10 mouse cellular contexts compared by ENCODE assay signal in genomic region chr6:128993221-128993620, GRCm38 (mm10). TPM values are rescaled to one million over a fixed set of nuclear protein-coding genes. Genes with fewer than 3 reads are reported as not detected.
DNase-seq lines count a peak whose midpoint lies in the region; ATAC-seq and TF ChIP-seq lines count a peak whose summit lies in the region.
"Had no signal": no experiment of that assay in that cellular context is flagged by ENCODE, and none has a peak within 500 bp of the region (broad histone marks: within the 10 kb centered on the region; RNA-seq: fewer than 3 reads in every experiment).

No protein-coding gene starts in this region.

- no peak overlapping the region for H3K4me3 ChIP-seq in heart, adult 2 months
- peak overlapping the region; percentile 14 for H3K4me3 ChIP-seq in spleen, adult 2 months (ENCODE audit: extremely low read depth, insufficient read depth, insufficient read length)
- H3K4me3 ChIP-seq in limb, embryonic 12.5 days (replicated peaks) = no peak overlapping the region
- no peak overlapping the region for H3K4me3 ChIP-seq in liver, postnatal 0 days (ENCODE audit: low read depth, low read length)

- no peaks in the 10 kb centered on the region for H3K27me3 ChIP-seq in heart, adult 2 months (ENCODE audit: control insufficient read depth, insufficient read depth, low read length)
- no peaks in the 10 kb centered on the region for H3K27me3 ChIP-seq in spleen, adult 2 months (ENCODE audit: control insufficient read depth, insufficient read depth, low read length)
- no peaks in the 10 kb centered on the region for H3K27me3 ChIP-seq in limb, embryonic 12.5 days
- no peaks in the 10 kb centered on the region for H3K27me3 ChIP-seq in liver, postnatal 0 days (ENCODE audit: insufficient read depth, low read length)

- H3K27ac ChIP-seq in heart, adult 2 months = peak overlapping the region; percentile 31; the same call in 1 of the 2 replicates
- H3K27ac ChIP-seq in spleen, adult 2 months (ENCODE audit: insufficient read depth, low read length) = peak overlapping the region; percentile 56
- peak overlapping the region; percentile 77 for H3K27ac ChIP-seq in limb, embryonic 12.5 days
- H3K27ac ChIP-seq in liver, postnatal 0 days (ENCODE audit: low read depth) = no peak overlapping the region

- no peak overlapping the region for H3K9ac ChIP-seq in heart, adult 2 months (ENCODE audit: low read depth, low read length)
- H3K9ac ChIP-seq in limb, embryonic 12.5 days (replicated peaks) = no peak overlapping the region
- no peak overlapping the region for H3K9ac ChIP-seq in liver, postnatal 0 days (replicated peaks)

- no peaks in the 10 kb centered on the region for H3K79me2 ChIP-seq in heart, adult 2 months (replicated peaks; ENCODE audit: control insufficient read depth, insufficient read depth, low read length)

- WGBS in heart, adult 2 months = 68% methylated on average over 2 of the region's 2 CpGs
- WGBS in spleen, adult 2 months = 48% methylated on average over 2 of the region's 2 CpGs
- 71% methylated on average over 2 of the region's 2 CpGs for WGBS in limb, embryonic 12.5 days
- WGBS in liver, postnatal 0 days (ENCODE audit: insufficient replicate concordance) = 55% methylated on average over 2 of the region's 2 CpGs

- DNase-seq in heart, adult 2 months = no peak
- no peak for DNase-seq in heart, postnatal 10 days
- DNase-seq in spleen, adult 2 months (ENCODE audit: low read depth in 1 of 2, low spot score in 2 of 2) = no peak
- no peak for DNase-seq in spleen, postnatal 4 days (ENCODE audit: low spot score in 2 of 2)
- no peak for DNase-seq in left cerebral cortex, postnatal 25 days (ENCODE audit: low spot score in 2 of 2)
- DNase-seq in adrenal gland, postnatal 36 days = no peak
- no peak for DNase-seq in liver, postnatal 0 days
- DNase-seq: kidney, postnatal 4 days had no signal

- H3K9me3 ChIP-seq in limb, embryonic 12.5 days = no peaks in the 10 kb centered on the region
- H3K9me3 ChIP-seq in liver, postnatal 0 days (ENCODE audit: low read length) = no peaks in the 10 kb centered on the region

- peak overlapping the region; percentile 18 for H3K4me2 ChIP-seq in limb, embryonic 12.5 days
- H3K4me2 ChIP-seq in liver, postnatal 0 days (ENCODE audit: low read depth, low read length) = no peak overlapping the region

- TF ChIP-seq EP300 in heart, adult 2 months (IDR thresholded peaks at IDR 0.05; ENCODE audit: insufficient read depth, low read depth, low read length) = no peak
- TF ChIP-seq EP300 in liver, postnatal 0 days (IDR thresholded peaks at IDR 0.05; ENCODE audit: low read depth) = no peak

- no peak for ATAC-seq in limb, embryonic 12.5 days (ENCODE audit: insufficient number of reproducible peaks, insufficient read depth, low FRiP score, low TSS enrichment, low read depth)
- no peak for ATAC-seq in liver, postnatal 0 days

- TF ChIP-seq CTCF in heart, adult 2 months (IDR thresholded peaks at IDR 0.05) = no peak
- no peak for TF ChIP-seq CTCF in spleen, adult 2 months (IDR thresholded peaks at IDR 0.05; ENCODE audit: extremely low read depth, insufficient read depth, insufficient read length, insufficient replicate concordance)
- TF ChIP-seq CTCF in liver, postnatal 0 days (IDR thresholded peaks at IDR 0.05; ENCODE audit: low read depth) = no peak

- intact Hi-C loops in heart, adult 2 months (cut with DNase I) = no loop called here
- intact Hi-C loops in heart, postnatal 10 days (cut with DNase I) = no loop called here
- intact Hi-C loops in left cerebral cortex, postnatal 25 days (cut with DNase I) = no loop called here

- peaks cover 5% of the 10 kb centered on the region; the same call in 1 of the 2 replicates for H3K4me1 ChIP-seq in heart, adult 2 months (ENCODE audit: control insufficient read depth, insufficient read depth, low read length)
- H3K4me1 ChIP-seq in spleen, adult 2 months (ENCODE audit: control insufficient read depth, insufficient read depth, insufficient read length) = peaks cover 8% of the 10 kb centered on the region; the same call in 1 of the 2 replicates
- peaks cover 6% of the 10 kb centered on the region for H3K4me1 ChIP-seq in limb, embryonic 12.5 days (replicated peaks)
- H3K4me1 ChIP-seq in liver, postnatal 0 days (ENCODE audit: insufficient read depth) = peaks cover 14% of the 10 kb centered on the region

- TF ChIP-seq POLR2A in heart, adult 2 months (IDR thresholded peaks at IDR 0.05; ENCODE audit: insufficient read depth, low read depth, low read length) = no peak
- no peak for TF ChIP-seq POLR2A in spleen, adult 2 months (IDR thresholded peaks at IDR 0.05; ENCODE audit: low read depth, low read length)

- no peaks in the 10 kb centered on the region for H3K36me3 ChIP-seq in heart, adult 2 months (ENCODE audit: control insufficient read depth, insufficient read depth, low read length)
- H3K36me3 ChIP-seq in spleen, adult 2 months (ENCODE audit: control insufficient read depth, insufficient read depth, low read length) = no peaks in the 10 kb centered on the region
- no peaks in the 10 kb centered on the region for H3K36me3 ChIP-seq in limb, embryonic 12.5 days
- no peaks in the 10 kb centered on the region for H3K36me3 ChIP-seq in liver, postnatal 0 days (replicated peaks; ENCODE audit: insufficient read depth, low read length)

RNA-seq across cellular contexts. Expression of gene Klrb1f, which starts 52.5 kb away (rescaled TPM):
- total RNA-seq in heart, adult 2 months (2021) = not detected
- 0.09 and 1.2 TPM in 2 replicates for polyA plus RNA-seq in heart, adult 2 months (2012; rRNA removed)
- total RNA-seq in heart, postnatal 10 days (2021) = not detected
- polyA plus RNA-seq in spleen, adult 2 months (2012; rRNA removed) = 1.6 and 1.8 TPM in 2 replicates
- polyA plus RNA-seq in limb, embryonic 12.5 days (2016; fragmentation: Nextera tagmentation; extraction: Ambion mirVana) = 0.13 TPM in 1 of 2 replicates, not detected in the other
- not detected for total RNA-seq in left cerebral cortex, postnatal 25 days (2021)
- total RNA-seq in adrenal gland, postnatal 36 days (2021) = not detected
- polyA plus RNA-seq in liver, postnatal 0 days (2015; fragmentation: Nextera tagmentation; extraction: Ambion mirVana) = 0.27 and 0.59 TPM in 2 replicates
- total RNA-seq: gastrocnemius, postnatal 4 days had no signal

RNA-seq across cellular contexts. Expression of gene Clec2g, which starts 59.0 kb away (rescaled TPM):
- total RNA-seq in heart, adult 2 months (2021) = 1 to 10 TPM; 1.5 to 2.9 TPM
- polyA plus RNA-seq in heart, adult 2 months (2012; rRNA removed) = not detected in 2 replicates
- 1 to 10 TPM; 2.5 to 3.5 TPM for total RNA-seq in heart, postnatal 10 days (2021)
- 0.35 TPM in 1 of 2 replicates, not detected in the other for polyA plus RNA-seq in spleen, adult 2 months (2012; rRNA removed)
- not detected in 2 replicates for polyA plus RNA-seq in limb, embryonic 12.5 days (2016; fragmentation: Nextera tagmentation; extraction: Ambion mirVana)
- not detected for total RNA-seq in left cerebral cortex, postnatal 25 days (2021)
- 1 to 10 TPM; 2.2 to 3.3 TPM for total RNA-seq in adrenal gland, postnatal 36 days (2021)
- polyA plus RNA-seq in liver, postnatal 0 days (2015; fragmentation: Nextera tagmentation; extraction: Ambion mirVana) = not detected in 2 replicates
